Mouse (Mus musculus) myocyte (in vitro differentiated cells): ENCODE data around the gene Ubxn4. TPM values are rescaled to one million over a fixed set of nuclear protein-coding genes. Genes with fewer than 3 reads are reported as not detected.

Source experiments
- H3K27me3 ChIP-seq: one replicate; pipeline ENCODE4 v1.6.1; 2011; ENCODE audit not compliant: control insufficient read depth, insufficient read depth, insufficient read length
- H3K36me3 ChIP-seq: one replicate; pipeline ENCODE4 v1.6.1; 2011; ENCODE audit not compliant: control insufficient read depth, insufficient read depth
- H3K4me2 ChIP-seq: one replicate; pipeline ENCODE4 v1.6.1; 2011; ENCODE audit warnings: low read depth, control low read depth
- H3K4me3 ChIP-seq: one replicate; pipeline ENCODE4 v1.5.1; 2011; ENCODE audit warnings: mild to moderate bottlenecking, control low read depth, moderate library complexity
- H3K79me2 ChIP-seq: one replicate; pipeline ENCODE4 v1.6.1; 2011; ENCODE audit not compliant: control insufficient read depth, insufficient read depth
- H3ac ChIP-seq: one replicate; pipeline ENCODE4 v1.6.1; 2011; ENCODE audit not compliant: control insufficient read depth, insufficient read length
- CEBPB ChIP-seq: IDR thresholded peaks from 2 replicates; pipeline ENCODE4 v1.6.1; 2011; ENCODE audit warnings: mild to moderate bottlenecking, moderate library complexity; ENCODE audit not compliant: poor library complexity, insufficient read depth, severe bottlenecking
- E2F4 ChIP-seq: IDR thresholded peaks from one replicate; pipeline ENCODE4 v1.6.1; 2011; ENCODE audit warnings: mild to moderate bottlenecking, control low read depth, moderate library complexity; ENCODE audit not compliant: insufficient read depth
- MAX ChIP-seq: IDR thresholded peaks from one replicate; pipeline ENCODE4 v1.6.1; 2011; ENCODE audit warnings: low read depth, mild to moderate bottlenecking, control low read depth
- MYOD1 ChIP-seq, 3 experiments: IDR thresholded peaks; one replicate each; pipeline ENCODE4 v1.6.1; 2011; ENCODE audit warnings: control low read depth in 2 of 3, low read depth in 2 of 3, mild to moderate bottlenecking in 2 of 3, moderate library complexity in 1 of 3; ENCODE audit not compliant: insufficient read length in 2 of 3, control insufficient read depth in 1 of 3
- MYOG ChIP-seq, 3 experiments: IDR thresholded peaks; one replicate each; pipeline ENCODE4 v1.6.1; 2011; ENCODE audit warnings: control low read depth in 2 of 3, low read depth in 2 of 3, mild to moderate bottlenecking in 2 of 3; ENCODE audit not compliant: insufficient read length in 2 of 3, control insufficient read depth in 1 of 3, insufficient read depth in 1 of 3
- POLR2A ChIP-seq: IDR thresholded peaks from one replicate; pipeline ENCODE4 v1.6.1; 2011; ENCODE audit warnings: low read depth, mild to moderate bottlenecking, control low read depth, moderate library complexity; ENCODE audit not compliant: insufficient read length
- POLR2AphosphoS2 ChIP-seq: IDR thresholded peaks from one replicate; pipeline ENCODE4 v1.6.1; 2011; ENCODE audit warnings: low read depth, control low read depth; ENCODE audit not compliant: insufficient read length
- REST ChIP-seq: IDR thresholded peaks from one replicate; pipeline ENCODE4 v1.6.1; 2011; ENCODE audit warnings: mild to moderate bottlenecking, control low read depth, moderate library complexity; ENCODE audit not compliant: insufficient read depth, insufficient read length
- SRF ChIP-seq: IDR thresholded peaks from one replicate; pipeline ENCODE4 v1.6.1; 2011; ENCODE audit warnings: low read depth; ENCODE audit not compliant: control insufficient read depth, insufficient read length
- TCF12 ChIP-seq: IDR thresholded peaks from one replicate; pipeline ENCODE4 v1.6.1; 2011; ENCODE audit warnings: mild to moderate bottlenecking, control low read depth; ENCODE audit not compliant: poor library complexity, insufficient read depth, severe bottlenecking
- TCF3 ChIP-seq: IDR thresholded peaks from one replicate; pipeline ENCODE4 v1.6.1; 2011; ENCODE audit warnings: low read depth, control low read depth; ENCODE audit not compliant: insufficient read length
- USF1 ChIP-seq: IDR thresholded peaks from one replicate; pipeline ENCODE4 v1.6.1; 2011; ENCODE audit warnings: low read depth, mild to moderate bottlenecking, control low read depth, moderate library complexity
- polyA plus RNA-seq: library from polyadenylated mRNA; unstranded; fragments of >200 nt; fragmentation: generic; extraction: Trizol; gene quantifications from one replicate; pipeline ENCODE4 v1.2.1, GENCODE M21; 2012; ENCODE audit warnings: missing spikeins

The Ubxn4 gene
- polyA plus RNA-seq, 1 experiment = 30.1 TPM

DNA sequence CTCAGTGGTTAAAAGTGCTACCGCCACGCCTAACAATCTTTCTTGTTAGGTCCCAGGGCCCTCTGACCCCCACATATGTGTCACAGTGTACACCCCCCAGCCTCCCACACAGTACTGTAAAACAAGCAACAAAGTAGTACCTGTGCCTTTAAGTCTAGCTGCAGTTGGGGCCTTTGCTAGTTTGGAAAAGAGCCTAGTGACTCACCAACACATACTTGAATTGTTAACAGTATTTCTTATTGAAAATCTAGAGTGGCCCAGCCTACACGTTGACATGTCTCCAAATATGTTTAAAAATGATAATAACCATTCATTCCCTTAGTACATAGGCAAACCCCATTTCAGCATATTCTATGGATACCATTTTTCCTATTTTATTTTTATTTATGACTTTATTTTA, 27.0 kb downstream of the Ubxn4 start:
- Histone ChIP-seq H3K79me2 (no peaks in the 10 kb centered on the region), H3K36me3 (peaks cover 80% of the 10 kb centered on the region), H3K27me3 (no peaks in the 10 kb centered on the region), H3K4me2 (no peak overlapping the region), H3K4me3 (no peak overlapping the region), H3ac (no peak overlapping the region)
- TF ChIP-seq POLR2A = no peak
- TF ChIP-seq TCF3 = no peak
- TF ChIP-seq MAX = no peak
- TF ChIP-seq TCF12 = no peak
- no peak for TF ChIP-seq E2F4
- no peak for TF ChIP-seq REST
- TF ChIP-seq MYOD1 (IDR thresholded peaks at IDR 0.05; ENCODE audit: control insufficient read depth in 1 of 3, insufficient read length in 2 of 3, low read depth in 2 of 3) = no peak
- TF ChIP-seq SRF = no peak
- TF ChIP-seq POLR2AphosphoS2 = no peak
- TF ChIP-seq MYOG (IDR thresholded peaks at IDR 0.05; ENCODE audit: control insufficient read depth in 1 of 3, insufficient read depth in 1 of 3, insufficient read length in 2 of 3, low read depth in 2 of 3) = no peak
- TF ChIP-seq CEBPB = no peak
- TF ChIP-seq USF1 = no peak

DNA sequence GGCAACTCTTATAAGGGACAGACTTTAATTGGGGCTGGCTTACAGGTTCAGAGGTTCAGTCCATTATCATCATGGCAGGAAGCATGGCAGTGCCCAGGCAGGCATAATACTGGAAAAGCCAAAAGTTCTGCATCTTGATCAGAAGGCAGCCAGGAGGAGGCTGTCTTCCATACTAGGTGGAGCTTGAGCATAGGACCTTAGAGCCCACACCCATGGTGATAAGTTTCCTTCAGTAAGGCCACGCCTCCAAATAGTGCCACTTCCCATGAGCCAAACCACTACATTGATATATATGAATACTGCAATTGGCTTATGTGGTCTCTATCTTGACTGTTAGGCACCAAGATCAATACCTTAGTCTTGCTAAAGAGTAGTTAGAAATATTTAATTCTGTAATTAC, 32.1 kb downstream of the Ubxn4 start:
- TF ChIP-seq REST (no peak), MYOD1 (IDR thresholded peaks at IDR 0.05; ENCODE audit: control insufficient read depth in 1 of 3, insufficient read length in 2 of 3, low read depth in 2 of 3) (no peak), CEBPB (no peak), TCF3 (no peak), SRF (no peak), MAX (no peak), E2F4 (no peak), USF1 (no peak)
- no peaks in the 10 kb centered on the region for H3K27me3 ChIP-seq
- H3K4me2 ChIP-seq = no peak overlapping the region
- no peaks in the 10 kb centered on the region for H3K79me2 ChIP-seq
- no peak overlapping the region for H3K4me3 ChIP-seq
- peaks cover 86% of the 10 kb centered on the region for H3K36me3 ChIP-seq
- H3ac ChIP-seq = no peak overlapping the region

DNA sequence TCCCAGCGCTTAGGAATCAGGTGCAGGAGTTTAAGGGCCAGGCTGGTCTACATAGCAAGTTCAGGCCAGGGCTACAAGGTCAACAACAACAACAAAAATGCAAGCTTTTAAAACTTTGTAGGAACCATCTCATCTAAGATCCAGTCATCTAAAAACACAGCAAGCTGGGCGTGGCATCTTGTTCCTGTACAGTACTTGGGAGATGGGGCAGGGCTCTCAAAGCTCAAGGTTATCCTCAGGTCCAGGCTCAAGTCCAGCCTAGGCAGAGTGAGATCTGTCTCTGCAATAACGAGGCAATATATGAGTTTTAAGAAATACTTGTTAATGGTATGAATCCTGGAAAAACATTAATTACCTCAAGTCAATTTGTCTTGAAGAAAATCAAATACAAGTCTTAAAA, 34.8 kb downstream of the Ubxn4 start:
- Histone ChIP-seq H3K79me2 (no peaks in the 10 kb centered on the region), H3K36me3 (peaks cover 64% of the 10 kb centered on the region), H3K4me2 (no peak overlapping the region), H3K4me3 (no peak overlapping the region), H3ac (no peak overlapping the region), H3K27me3 (no peaks in the 10 kb centered on the region)
- TF ChIP-seq MYOD1 (IDR thresholded peaks at IDR 0.05; ENCODE audit: control insufficient read depth in 1 of 3, insufficient read length in 2 of 3, low read depth in 2 of 3) = no peak
- no peak for TF ChIP-seq TCF12
- TF ChIP-seq CEBPB = no peak

DNA sequence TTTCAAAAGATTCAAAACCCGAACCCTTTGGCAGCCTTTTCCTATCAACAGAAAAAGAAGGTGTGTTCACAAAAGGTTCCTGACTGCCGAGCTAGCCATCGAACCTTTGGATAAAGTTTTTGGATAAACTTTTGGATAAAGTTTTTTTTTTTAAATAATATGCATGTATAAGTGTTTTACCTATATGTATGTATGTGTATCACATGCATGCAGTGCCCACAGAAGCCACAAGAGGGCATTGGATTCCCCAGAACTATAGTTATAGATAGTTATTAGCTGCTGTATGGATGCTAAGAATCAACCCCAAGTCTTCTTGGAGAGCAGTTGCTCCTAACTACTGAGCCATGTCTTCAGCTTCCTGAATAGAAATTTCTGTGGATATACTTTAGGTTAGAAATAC, 38.0 kb downstream of the Ubxn4 start:
- Histone ChIP-seq H3K27me3 (no peaks in the 10 kb centered on the region), H3K4me3 (no peak overlapping the region), H3K4me2 (no peak overlapping the region), H3K36me3 (peaks cover 35% of the 10 kb centered on the region), H3ac (no peak overlapping the region), H3K79me2 (no peaks in the 10 kb centered on the region)
- TF ChIP-seq REST = no peak

DNA sequence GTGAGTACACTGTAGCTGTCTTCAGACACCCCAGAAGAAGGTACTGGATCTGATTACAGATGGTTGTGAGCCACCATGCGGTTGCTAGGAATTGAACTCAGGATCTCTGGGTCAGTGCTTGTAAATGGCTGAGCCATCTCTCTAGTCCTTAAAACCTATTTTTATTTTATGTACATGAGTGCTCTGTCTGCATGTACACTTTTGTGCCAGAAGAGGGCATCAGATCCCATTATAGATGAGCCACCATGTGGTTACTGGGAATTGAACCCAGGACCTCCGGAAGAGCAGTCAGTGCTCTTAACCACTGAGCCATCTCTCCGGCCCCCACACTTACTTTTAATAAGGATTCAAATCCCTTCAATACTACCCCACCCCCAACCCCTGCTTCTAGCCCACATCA, 39.2 kb downstream of the Ubxn4 start:
- H3ac ChIP-seq = no peak overlapping the region
- H3K27me3 ChIP-seq = no peaks in the 10 kb centered on the region
- no peaks in the 10 kb centered on the region for H3K79me2 ChIP-seq
- H3K36me3 ChIP-seq = peaks cover 24% of the 10 kb centered on the region
- TF ChIP-seq E2F4 (no peak), USF1 (no peak), SRF (no peak), CEBPB (no peak), REST (no peak), TCF3 (no peak), MYOD1 (IDR thresholded peaks at IDR 0.05; ENCODE audit: control insufficient read depth in 1 of 3, insufficient read length in 2 of 3, low read depth in 2 of 3) (no peak)
- H3K4me2 ChIP-seq = no peak overlapping the region
- no peak overlapping the region for H3K4me3 ChIP-seq
